Mouse (Mus musculus) central nervous system, embryonic 14 days (tissue): ENCODE results near the gene Gmnc. TPM values are rescaled to one million over a fixed set of nuclear protein-coding genes. Genes with fewer than 3 reads are reported as not detected.

Experiments
- polyA plus RNA-seq: library from polyadenylated mRNA; depleted of rRNA; stranded (reverse); fragments of >200 nt; gene quantifications from 2 replicates; pipeline ENCODE4 v1.2.3, GENCODE M21; 2012; rRNA removed

The Gmnc gene
- polyA plus RNA-seq, result 2.9 and 3.6 TPM in 2 replicates

DNA sequence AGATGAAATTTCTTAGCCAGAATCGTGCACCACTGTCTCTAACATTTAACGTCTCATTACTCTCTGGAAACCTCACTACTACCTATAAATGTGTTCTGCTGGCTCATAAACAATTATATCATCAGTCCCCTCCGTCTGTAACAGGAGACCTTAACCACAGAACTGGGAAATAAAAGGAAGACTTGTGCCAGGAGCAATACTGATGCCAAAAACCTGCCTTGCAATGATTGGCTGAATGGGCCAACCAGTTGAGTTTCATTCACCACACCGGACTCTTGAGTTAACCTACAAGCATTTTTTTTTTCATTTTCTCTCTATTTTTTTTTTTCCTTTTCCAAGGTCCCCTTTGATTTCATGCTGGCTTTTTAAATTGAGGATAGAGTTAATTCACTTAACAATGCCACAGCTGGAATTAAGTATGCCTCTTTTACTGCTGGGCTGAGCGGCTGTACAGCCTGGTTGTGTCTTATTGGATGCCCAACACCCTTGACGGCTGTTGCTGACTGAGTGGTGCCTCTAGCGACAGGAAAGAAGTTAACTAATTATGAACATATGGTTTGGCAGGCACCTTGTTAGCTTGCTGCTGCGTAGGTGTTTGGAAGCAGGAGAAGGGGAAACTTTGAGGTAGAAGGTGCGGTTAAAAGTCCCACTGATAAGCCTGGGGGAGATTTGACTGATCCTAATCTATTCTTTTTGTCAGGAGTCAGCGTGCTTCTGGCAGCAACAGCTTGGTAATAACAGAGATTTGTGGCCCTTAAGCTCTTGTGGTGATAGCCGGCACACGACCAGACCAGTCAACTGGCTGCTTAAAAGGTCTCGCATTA lies at the start of gene Gmnc:
Gene Gmnc, minus strand, starts transcription at position 176 of the 824 bp plus-strand sequence.

